Mouse (Mus musculus) bone marrow macrophage, adult 2 months (primary cell): Measurements from ENCODE around the gene Nt5c1a. TPM values are rescaled to one million over a fixed set of nuclear protein-coding genes. Genes with fewer than 3 reads are reported as not detected.

ENCODE experiments used
- H3K27ac ChIP-seq: 2 replicates; pipeline ENCODE4 v1.5.1; 2012; ENCODE audit warnings: low read depth, low read length; ENCODE audit not compliant: insufficient read depth
- H3K4me1 ChIP-seq: 2 replicates; pipeline ENCODE4 v1.6.1; 2012; ENCODE audit warnings: low read length; ENCODE audit not compliant: control insufficient read depth, insufficient read depth
- H3K4me3 ChIP-seq: 2 replicates; pipeline ENCODE4 v1.5.1; 2012; ENCODE audit warnings: mild to moderate bottlenecking, low read length, moderate library complexity; ENCODE audit not compliant: insufficient read depth
- CTCF ChIP-seq: IDR thresholded peaks from 2 replicates; pipeline ENCODE4 v1.5.1; 2012; ENCODE audit warnings: low read depth, mild to moderate bottlenecking, low read length, moderate library complexity
- POLR2A ChIP-seq: IDR thresholded peaks from 2 replicates; pipeline ENCODE4 v1.6.1; 2012; ENCODE audit warnings: mild to moderate bottlenecking, low read depth, low read length, borderline replicate concordance
- polyA plus RNA-seq: library from polyadenylated mRNA; stranded (reverse); fragments of >200 nt; gene quantifications from 2 replicates; pipeline ENCODE4 v1.2.4, GENCODE M21; 2012; ENCODE audit not compliant: missing spikeins, insufficient read depth, insufficient read length

Gene Nt5c1a
- polyA plus RNA-seq, 1 experiment, result not detected

- TF ChIP-seq POLR2A (no peak), CTCF (no peak)
Measured at GRCm38 (mm10) chr4:123210996-123211395, 9.7 kb downstream of the Nt5c1a start.

DNA sequence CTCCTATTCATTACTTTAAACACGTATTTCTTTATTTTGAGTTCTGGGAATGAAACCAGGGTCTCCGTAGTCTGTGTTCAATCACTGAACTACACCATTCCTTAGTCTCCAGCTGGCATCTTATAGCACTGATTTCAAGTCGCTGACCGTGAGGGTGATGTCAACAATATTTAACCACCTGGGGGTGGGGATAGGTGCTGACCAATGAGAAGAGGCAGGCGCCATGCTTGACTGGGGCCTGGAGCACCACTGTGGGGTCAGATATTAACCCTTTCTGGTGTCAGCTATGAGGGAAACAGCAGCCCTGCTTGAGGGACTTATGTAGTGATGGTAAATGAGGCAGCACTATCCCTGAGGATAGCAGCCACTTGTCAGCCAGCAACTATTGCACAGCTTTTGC is 10.1 kb downstream of the Nt5c1a start:
- H3K4me1 ChIP-seq, result 0 out of 2 replicates have a peak, but pooled peaks cover 3% of the 10 kb centered on the region
- no peak overlapping the region for H3K4me3 ChIP-seq
- TF ChIP-seq POLR2A, result no peak
- no peak for TF ChIP-seq CTCF
- no peak overlapping the region for H3K27ac ChIP-seq

More at GRCm38 (mm10) chr4:123210996-123211395, 9.7 kb downstream of the Nt5c1a start:
- Histone ChIP-seq H3K4me3 (no peak overlapping the region), H3K27ac (no peak overlapping the region), H3K4me1 (0 out of 2 replicates have a peak, but pooled peaks cover 3% of the 10 kb centered on the region)

GRCm38 (mm10) chr4:123212330-123212729 is 11.0 kb downstream of the Nt5c1a start:
- Histone ChIP-seq H3K4me1 (0 out of 2 replicates have a peak, but pooled peaks cover 3% of the 10 kb centered on the region), H3K4me3 (no peak overlapping the region), H3K27ac (no peak overlapping the region)
- TF ChIP-seq CTCF (no peak), POLR2A (no peak)

GRCm38 (mm10) chr4:123213975-123214374 is 12.7 kb downstream of the Nt5c1a start:
- TF ChIP-seq POLR2A (no peak), CTCF (no peak)
- H3K4me3 ChIP-seq, result no peak overlapping the region
- no peaks in the 10 kb centered on the region for H3K4me1 ChIP-seq
- H3K27ac ChIP-seq, result no peak overlapping the region

- H3K4me1 ChIP-seq, result no peaks in the 10 kb centered on the region
- H3K4me3 ChIP-seq, result no peak overlapping the region
- no peak overlapping the region for H3K27ac ChIP-seq
- TF ChIP-seq CTCF (no peak), POLR2A (no peak)
Measured at GRCm38 (mm10) chr4:123215367-123215766, 14.1 kb downstream of the Nt5c1a start.

DNA sequence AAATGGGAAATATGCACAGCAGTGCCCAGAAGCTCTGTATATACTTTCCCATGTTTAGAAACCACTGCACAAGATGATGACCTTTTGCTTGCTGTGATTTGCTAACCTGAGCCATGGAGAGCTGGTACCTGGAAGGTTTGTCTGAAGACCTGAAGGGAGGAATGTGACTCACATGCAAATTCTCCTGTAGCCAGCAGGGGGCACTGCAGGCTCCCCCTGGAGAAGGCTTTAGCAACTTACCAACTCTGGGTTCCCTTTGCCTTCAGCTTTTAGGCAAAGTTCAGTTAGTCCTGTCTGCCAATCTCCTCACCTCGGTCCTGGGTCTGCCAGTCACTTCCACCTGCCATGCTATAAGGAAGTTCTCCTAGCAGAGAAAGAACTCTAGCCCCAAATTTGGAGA is 15.5 kb downstream of the Nt5c1a start:
- Histone ChIP-seq H3K4me1 (no peaks in the 10 kb centered on the region), H3K27ac (no peak overlapping the region), H3K4me3 (no peak overlapping the region)
- peak; percentile 84 for TF ChIP-seq CTCF
- TF ChIP-seq POLR2A, result no peak

DNA sequence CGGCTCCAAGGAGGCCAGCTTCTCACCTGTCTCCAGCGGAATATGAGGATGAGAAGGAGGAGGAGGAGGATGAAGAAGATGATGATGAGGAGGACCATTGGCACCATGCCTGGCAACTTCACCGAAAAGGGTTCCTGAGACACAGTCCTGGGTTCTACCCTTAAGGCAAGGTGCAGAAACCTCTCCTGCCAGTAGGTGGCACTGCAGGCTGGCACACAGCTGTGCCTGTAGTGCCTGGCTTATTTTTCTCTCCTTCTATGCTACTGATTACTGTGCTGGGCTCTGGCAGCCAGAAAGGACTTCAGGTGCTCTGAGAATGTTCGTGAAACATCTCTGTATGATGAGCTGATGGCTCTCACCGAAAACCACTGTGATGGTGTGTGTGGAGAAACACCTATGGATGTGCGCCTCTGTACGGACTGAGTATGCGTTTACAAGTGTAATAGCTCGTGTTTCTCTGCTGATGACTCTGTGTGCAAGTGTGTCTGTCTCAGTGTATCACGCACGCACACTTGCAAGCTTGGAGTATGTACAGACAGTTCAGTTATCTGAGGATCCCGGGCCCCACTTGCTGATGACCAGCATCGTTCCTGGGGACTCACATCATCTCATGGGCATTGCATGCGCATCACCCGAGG is 18.5 kb downstream of the Nt5c1a start:
- H3K4me3 ChIP-seq, result no peak overlapping the region
- no peaks in the 10 kb centered on the region for H3K4me1 ChIP-seq
- peak; percentile 81 for TF ChIP-seq CTCF
- TF ChIP-seq POLR2A, result no peak
- no peak overlapping the region for H3K27ac ChIP-seq

DNA sequence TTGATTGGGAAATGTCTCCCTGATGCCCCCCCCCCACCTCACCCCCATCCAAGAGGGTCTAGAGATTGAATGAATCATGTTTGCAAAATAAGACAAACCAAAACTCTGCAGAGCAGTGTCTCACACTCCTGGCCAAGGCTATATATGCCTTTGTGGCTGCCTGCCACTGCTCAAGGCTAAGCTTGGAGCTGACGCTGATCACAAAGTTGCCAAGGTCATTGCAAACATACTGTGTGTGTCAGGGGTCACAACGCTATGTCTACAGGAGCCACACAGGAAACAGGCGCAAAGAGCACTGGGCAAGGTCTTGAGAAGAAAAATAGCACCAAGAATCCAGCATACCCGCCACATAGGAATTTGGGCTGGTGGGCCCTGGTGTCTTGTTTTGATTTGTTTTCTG is 19.3 kb downstream of the Nt5c1a start:
- Histone ChIP-seq H3K4me1 (no peaks in the 10 kb centered on the region), H3K27ac (no peak overlapping the region), H3K4me3 (no peak overlapping the region)
- no peak for TF ChIP-seq CTCF
- no peak for TF ChIP-seq POLR2A

- TF ChIP-seq CTCF, result no peak
Measured at GRCm38 (mm10) chr4:123223309-123223708, 22.0 kb downstream of the Nt5c1a start.

GRCm38 (mm10) chr4:123225718-123226403 is 24.6 kb downstream of the Nt5c1a start:
- no peaks in the 10 kb centered on the region for H3K4me1 ChIP-seq
- TF ChIP-seq CTCF (no peak), POLR2A (no peak)
- H3K27ac ChIP-seq, result no peak overlapping the region
- H3K4me3 ChIP-seq, result no peak overlapping the region

More at GRCm38 (mm10) chr4:123223309-123223708, 22.0 kb downstream of the Nt5c1a start:
- no peak overlapping the region for H3K27ac ChIP-seq
- H3K4me1 ChIP-seq, result no peaks in the 10 kb centered on the region
- H3K4me3 ChIP-seq, result no peak overlapping the region
